21 mouse cellular contexts compared by ENCODE assay signal in genomic region chr2:77182271-77182995, GRCm38 (mm10). TPM values are rescaled to one million over a fixed set of nuclear protein-coding genes. Genes with fewer than 3 reads are reported as not detected.
A peak's percentile ranks its signal among the peaks of the same experiment; 100 is the strongest.
DNase-seq lines count a peak whose midpoint lies in the region; ATAC-seq and TF ChIP-seq lines count a peak whose summit lies in the region.
"Had no signal": no experiment of that assay in that cellular context is flagged by ENCODE, and none has a peak within 500 bp of the region (broad histone marks: within the 10 kb centered on the region; RNA-seq: fewer than 3 reads in every experiment).

No protein-coding gene starts in this region.

- H3K4me1 ChIP-seq in embryonic fibroblast, embryonic 13.5 days (ENCODE audit: control insufficient read depth, insufficient read depth, low read length): peaks cover 15% of the 10 kb centered on the region
- peaks cover 34% of the 10 kb centered on the region for H3K4me1 ChIP-seq in heart, embryonic 16.5 days (ENCODE audit: control insufficient read depth, insufficient read depth, low read length)
- H3K4me1 ChIP-seq: embryonic facial prominence, embryonic 13.5 days had no signal

- no peak for TF ChIP-seq POLR2A in embryonic fibroblast, embryonic 13.5 days (IDR thresholded peaks at IDR 0.05; ENCODE audit: low read depth, low read length)

- 31% methylated on average over 4 of the region's 4 CpGs for WGBS in heart, embryonic 16.5 days

- intact Hi-C loops in gastrocnemius, adult 2 months (cut with DNase I): no loop called here
- intact Hi-C loops in gastrocnemius, postnatal 14 days (cut with DNase I; ENCODE audit: low total_unique reads): no loop called here
- intact Hi-C loops in left cerebral cortex, adult 2 months (cut with DNase I): no loop called here

- H3K9me3 ChIP-seq in heart, embryonic 16.5 days (replicated peaks; ENCODE audit: control insufficient read depth, low read length): no peaks in the 10 kb centered on the region
- H3K9me3 ChIP-seq: embryonic facial prominence, embryonic 13.5 days; hindbrain, embryonic 13.5 days; limb, embryonic 13.5 days; liver, embryonic 15.5 days; neural tube, embryonic 13.5 days had no signal

- ATAC-seq in heart, embryonic 16.5 days (replicated peaks; ENCODE audit: extremely low read depth, insufficient read depth, low FRiP score): peak; percentile 91
- no peak for ATAC-seq in granulocyte monocyte progenitor cell, adult 5-6 weeks (replicated peaks; ENCODE audit: poor library complexity, severe bottlenecking)
- ATAC-seq: activated CD4-positive, CD25-positive, alpha-beta regulatory T cell, adult 4 months; CD4-positive, CD25-positive, alpha-beta regulatory T cell, adult 4 months; forebrain, postnatal 0 days; Patski had no signal

- no peaks in the 10 kb centered on the region for H3K27me3 ChIP-seq in heart, embryonic 16.5 days (ENCODE audit: control insufficient read depth, insufficient read depth, low read length)
- H3K27me3 ChIP-seq: embryonic facial prominence, embryonic 13.5 days; hindbrain, embryonic 13.5 days; limb, embryonic 13.5 days; liver, embryonic 15.5 days; neural tube, embryonic 13.5 days; Patski had no signal

- no peak for TF ChIP-seq CTCF in gastrocnemius, adult 2 months (IDR thresholded peaks at IDR 0.05)
- TF ChIP-seq CTCF in left cerebral cortex, adult 2 months (IDR thresholded peaks at IDR 0.05): no peak
- no peak for TF ChIP-seq CTCF in embryonic fibroblast, embryonic 13.5 days (IDR thresholded peaks at IDR 0.05; ENCODE audit: borderline replicate concordance, insufficient read depth, low read length)

- no peak overlapping the region for H3K4me3 ChIP-seq in gastrocnemius, adult 2 months
- H3K4me3 ChIP-seq in left cerebral cortex, adult 2 months: no peak overlapping the region
- H3K4me3 ChIP-seq in embryonic fibroblast, embryonic 13.5 days (ENCODE audit: insufficient read depth, low read length): no peak overlapping the region
- H3K4me3 ChIP-seq in heart, embryonic 16.5 days (ENCODE audit: low read length): no peak overlapping the region
- H3K4me3 ChIP-seq: embryonic facial prominence, embryonic 13.5 days; hindbrain, embryonic 13.5 days; limb, embryonic 13.5 days; liver, embryonic 15.5 days; neural tube, embryonic 13.5 days had no signal

- peak overlapping the region; percentile 62 for H3K9ac ChIP-seq in heart, embryonic 16.5 days (ENCODE audit: low read length)
- H3K9ac ChIP-seq: embryonic facial prominence, embryonic 13.5 days; forebrain, postnatal 0 days; hindbrain, embryonic 13.5 days; limb, embryonic 13.5 days; liver, embryonic 15.5 days; neural tube, embryonic 13.5 days had no signal

- peak overlapping the region; percentile 43 for H3K4me2 ChIP-seq in heart, embryonic 16.5 days (ENCODE audit: low read depth, low read length)
- H3K4me2 ChIP-seq: embryonic facial prominence, embryonic 13.5 days; hindbrain, embryonic 13.5 days; limb, embryonic 13.5 days; liver, embryonic 15.5 days; neural tube, embryonic 13.5 days had no signal

- no peak for DNase-seq in gastrocnemius, adult 2 months
- DNase-seq in gastrocnemius, postnatal 14 days: no peak
- no peak for DNase-seq in left cerebral cortex, adult 2 months (ENCODE audit: extremely low spot score in 1 of 2, low spot score in 2 of 2)
- DNase-seq in left cerebral cortex, adult 18-20 months (ENCODE audit: low spot score in 2 of 2): no peak
- no peak for DNase-seq in urinary bladder, postnatal 25 days (ENCODE audit: low spot score)
- DNase-seq: adrenal gland, postnatal 10 days; cerebellum, postnatal 10 days; forebrain, postnatal 0 days; lung, postnatal 4 days; thymus, adult 18-20 months had no signal

- H3K27ac ChIP-seq in gastrocnemius, adult 2 months: peak overlapping the region; percentile 74
- H3K27ac ChIP-seq in left cerebral cortex, adult 2 months: peak overlapping the region; percentile 57; the same call in 1 of the 2 replicates
- peak overlapping the region; percentile 4; the same call in 1 of the 2 replicates for H3K27ac ChIP-seq in embryonic fibroblast, embryonic 13.5 days (ENCODE audit: insufficient read depth, low read length)
- H3K27ac ChIP-seq in heart, embryonic 16.5 days (ENCODE audit: low read length): peak overlapping the region; percentile 99
- H3K27ac ChIP-seq: embryonic facial prominence, embryonic 13.5 days; hindbrain, embryonic 13.5 days; limb, embryonic 13.5 days; liver, embryonic 15.5 days; neural tube, embryonic 13.5 days had no signal

- peaks cover 3% of the 10 kb centered on the region; the same call in 1 of the 2 replicates for H3K36me3 ChIP-seq in heart, embryonic 16.5 days (ENCODE audit: control insufficient read depth, insufficient read depth)
- H3K36me3 ChIP-seq: liver, embryonic 15.5 days had no signal

RNA-seq across cellular contexts. Expression of gene Ccdc141, which starts 12.0 kb away (rescaled TPM):
- total RNA-seq in gastrocnemius, adult 2 months (2021): 1 to 10 TPM; 5.4 to 6.5 TPM
- total RNA-seq in gastrocnemius, postnatal 14 days (2021): 10 to 100 TPM; 26.7 to 35.0 TPM
- 10 to 100 TPM; 18.5 to 28.2 TPM for total RNA-seq in left cerebral cortex, adult 2 months (2021)
- 10 to 100 TPM; 18.4 to 21.2 TPM for total RNA-seq in left cerebral cortex, adult 18-20 months (2021)
- polyA plus RNA-seq in embryonic fibroblast, embryonic 13.5 days (2011; ENCODE audit: insufficient read length, low read depth, missing spikeins): 11.2 and 16.3 TPM in 2 replicates
- 139 and 153 TPM in 2 replicates for polyA plus RNA-seq in heart, embryonic 16.5 days (2015; fragmentation: Nextera tagmentation; extraction: Ambion mirVana)
- not detected in 2 replicates for total RNA-seq in granulocyte monocyte progenitor cell, adult 5-6 weeks (2014; fragmentation: Nextera tagmentation)
- 0.86 TPM in 1 of 2 replicates, not detected in the other for total RNA-seq in granulocyte monocyte progenitor cell, adult 5-6 weeks (2017)

Comparison
In these comparisons a context has a peak if more than half of its experiments do, and no peak if none do; other contexts are left out.
1. H3K27ac ChIP-seq: peak in every context shown above with its lines; median percentile 99 in heart, embryonic 16.5 days; 74 in gastrocnemius, adult 2 months; 57 in left cerebral cortex, adult 2 months; 4 in embryonic fibroblast, embryonic 13.5 days.